Mouse (Mus musculus) heart, embryonic 15.5 days (tissue): Measurements from ENCODE around the gene Kdm2b. TPM values are rescaled to one million over a fixed set of nuclear protein-coding genes. Genes with fewer than 3 reads are reported as not detected.

Source experiments
- ATAC-seq: fragments of 200-750 bp; cut with Nextera tagmentation; replicated peaks from 2 replicates; pipeline ENCODE4 v1.8.0; 2017; ENCODE audit warnings: low read depth, moderate TSS enrichment; ENCODE audit not compliant: insufficient number of reproducible peaks, insufficient read depth, low FRiP score
- H3K27ac ChIP-seq: fragments of 300-500 bp; sonication (generic); 2 replicates; pipeline ENCODE4 v1.5.1; 2015; ENCODE audit warnings: mild to moderate bottlenecking, inconsistent platforms
- H3K27me3 ChIP-seq: fragments of 300-500 bp; sonication (generic); 2 replicates; pipeline ENCODE4 v1.6.1; 2015; ENCODE audit warnings: inconsistent platforms
- H3K36me3 ChIP-seq: fragments of 300-500 bp; sonication (generic); 2 replicates; pipeline ENCODE4 v1.6.1; 2015; ENCODE audit warnings: mild to moderate bottlenecking, inconsistent platforms
- H3K4me1 ChIP-seq: fragments of 300-500 bp; sonication (generic); replicated peaks from 2 replicates; pipeline ENCODE4 v1.6.1; 2015; ENCODE audit warnings: inconsistent platforms
- H3K4me2 ChIP-seq: fragments of 300-500 bp; sonication (generic); 2 replicates; pipeline ENCODE4 v1.6.1; 2015; ENCODE audit warnings: inconsistent platforms, mild to moderate bottlenecking, moderate library complexity
- H3K4me3 ChIP-seq: fragments of 300-500 bp; sonication (generic); 2 replicates; pipeline ENCODE4 v1.5.1; 2015; ENCODE audit warnings: mild to moderate bottlenecking, inconsistent platforms
- H3K9ac ChIP-seq: fragments of 300-500 bp; sonication (generic); 2 replicates; pipeline ENCODE4 v1.6.1; 2015; ENCODE audit warnings: mild to moderate bottlenecking, inconsistent platforms
- H3K9me3 ChIP-seq: fragments of 300-500 bp; sonication (generic); replicated peaks from 2 replicates; pipeline ENCODE4 v1.6.1; 2016; ENCODE audit warnings: inconsistent platforms
- WGBS: fragments of 180-500 bp; shearing (Covaris S2); methylation state at CpG from one replicate; pipeline ENCODE4 v1.1.7; 2015; ENCODE audit warnings: mixed read lengths; 5-methylcytosine and 5-hydroxymethylcytosine counted together
- polyA plus RNA-seq: library from polyadenylated mRNA; unstranded; fragments of >200 nt; fragmentation: Nextera tagmentation; extraction: Ambion mirVana; gene quantifications from 2 replicates; pipeline ENCODE4 v1.2.1, GENCODE M21; 2015

The Kdm2b gene
- 23.9 and 29.0 TPM in 2 replicates for polyA plus RNA-seq

DNA sequence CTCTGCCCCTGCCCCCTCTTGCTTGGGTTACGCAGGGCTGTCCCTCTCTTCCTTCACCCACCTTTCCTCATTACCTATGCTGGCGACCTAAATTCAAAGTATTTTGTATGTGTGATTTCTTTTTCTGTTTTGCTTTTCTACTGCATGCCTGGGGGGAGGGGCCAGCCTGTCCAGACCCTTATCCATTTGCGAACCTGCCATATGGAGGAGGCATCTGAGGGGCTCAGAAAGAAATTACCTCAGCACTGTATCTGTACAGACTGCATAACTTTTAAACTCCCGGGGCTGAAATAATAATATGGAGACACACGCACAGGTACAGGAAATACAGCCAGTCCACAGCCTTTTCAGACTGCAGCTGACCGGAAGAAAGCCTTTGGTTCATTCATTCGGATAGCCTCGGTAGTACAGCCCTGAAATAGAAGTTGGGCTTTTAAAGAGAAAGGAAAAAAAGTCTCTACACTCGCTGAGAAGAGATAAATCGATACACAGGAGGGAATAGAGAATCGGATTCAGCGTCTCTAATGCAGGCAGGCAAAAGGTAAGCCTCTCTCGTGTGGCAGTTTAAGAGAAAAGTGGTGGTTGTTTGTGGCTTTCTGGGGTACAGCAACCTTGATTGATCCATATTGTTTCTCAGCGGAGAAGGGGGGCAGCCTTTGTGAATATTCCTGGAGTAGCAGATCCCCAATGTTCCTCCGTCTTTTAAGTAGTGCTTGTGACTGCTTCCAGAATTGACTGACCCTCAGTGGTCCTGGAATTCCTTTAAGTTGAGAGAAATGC is at the start of gene Kdm2b:
Gene Kdm2b (minus strand): TSS at position 273 of the 780 bp plus-strand sequence.
- ATAC-seq: 0 out of 2 replicates have a peak, but pooled peaks have one; percentile 5
- WGBS: 4% methylated on average over 15 of the region's 15 CpGs
- peak within 1 kb of the TSS; percentile 77 for H3K9ac ChIP-seq
- H3K36me3 ChIP-seq: no peaks in the 10 kb centered on the region
- H3K9me3 ChIP-seq: no peaks in the 10 kb centered on the region
- H3K27ac ChIP-seq: peak within 1 kb of the TSS; percentile 93
- H3K27me3 ChIP-seq: no peaks in the 10 kb centered on the region
- peak within 1 kb of the TSS; percentile 76 for H3K4me3 ChIP-seq
- peaks cover 45% of the 10 kb centered on the region for H3K4me1 ChIP-seq
- H3K4me2 ChIP-seq: peak within 1 kb of the TSS; percentile 96

DNA sequence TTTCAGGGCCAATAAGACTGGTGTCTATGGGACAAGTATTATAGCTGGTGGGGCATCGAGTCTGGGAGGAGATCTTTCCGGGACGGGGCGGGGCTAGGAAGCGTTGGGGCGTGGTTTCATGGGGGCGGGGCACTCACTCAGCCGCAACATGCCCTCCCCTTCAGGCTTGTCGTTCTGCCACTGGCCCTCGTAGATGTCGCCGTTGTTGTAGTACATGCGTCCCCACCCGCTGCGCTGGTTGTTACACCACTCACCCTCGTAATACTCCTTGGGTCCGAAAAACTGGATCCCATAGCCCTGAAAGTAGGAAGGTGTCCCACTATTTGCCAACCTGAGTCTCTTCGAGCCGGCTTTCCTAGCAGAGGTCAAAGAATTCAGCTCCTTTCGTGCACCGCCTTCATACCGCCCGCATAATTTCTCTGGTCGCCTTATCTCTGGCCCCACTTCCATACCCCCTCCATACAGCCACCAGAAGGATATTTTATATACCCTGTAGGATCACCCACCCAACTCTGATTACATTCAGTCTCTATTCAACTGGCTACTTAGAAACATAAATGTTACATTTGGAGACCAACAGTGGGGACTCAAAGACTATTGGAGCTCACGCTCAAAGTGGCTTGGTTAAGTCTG is 49.6 kb upstream of the Kdm2b start:
- Histone ChIP-seq H3K4me1 (peaks cover 22% of the 10 kb centered on the region), H3K9me3 (no peaks in the 10 kb centered on the region), H3K4me3 (peak overlapping the region; percentile 42), H3K27me3 (no peaks in the 10 kb centered on the region), H3K4me2 (peak overlapping the region; percentile 71), H3K36me3 (no peaks in the 10 kb centered on the region), H3K27ac (0 out of 2 replicates have a peak overlapping the region, but pooled peaks have one; percentile 18), H3K9ac (no peak overlapping the region)
- WGBS: 3% methylated on average over 25 of the region's 25 CpGs
- peak; percentile 70 for ATAC-seq

DNA sequence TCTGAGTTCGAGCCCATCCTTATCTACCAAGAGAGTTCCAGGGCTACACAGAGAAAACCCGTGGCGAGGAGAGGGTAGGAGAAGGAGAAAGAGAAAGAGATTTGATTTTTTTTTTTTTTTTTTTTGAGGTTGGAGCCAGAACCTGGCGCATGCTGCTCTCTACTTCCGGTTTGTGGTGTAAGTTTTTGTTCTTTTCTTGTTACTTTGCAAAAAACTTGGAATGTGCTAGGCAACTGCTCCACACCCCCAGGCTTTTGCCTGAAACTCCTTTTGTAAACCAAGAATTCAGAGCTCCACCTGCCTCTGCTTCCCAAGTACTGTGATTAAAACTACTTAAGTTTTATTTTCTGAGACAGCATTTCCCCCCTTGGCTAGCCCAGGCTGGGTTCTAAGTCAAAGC is 48.5 kb upstream of the Kdm2b start:
- Histone ChIP-seq H3K4me2 (no peak overlapping the region), H3K9me3 (no peaks in the 10 kb centered on the region), H3K36me3 (no peaks in the 10 kb centered on the region), H3K27ac (no peak overlapping the region), H3K27me3 (no peaks in the 10 kb centered on the region), H3K9ac (no peak overlapping the region), H3K4me3 (no peak overlapping the region), H3K4me1 (peaks cover 22% of the 10 kb centered on the region)
- no peak for ATAC-seq
- 77% methylated on average over 5 of the region's 5 CpGs for WGBS

DNA sequence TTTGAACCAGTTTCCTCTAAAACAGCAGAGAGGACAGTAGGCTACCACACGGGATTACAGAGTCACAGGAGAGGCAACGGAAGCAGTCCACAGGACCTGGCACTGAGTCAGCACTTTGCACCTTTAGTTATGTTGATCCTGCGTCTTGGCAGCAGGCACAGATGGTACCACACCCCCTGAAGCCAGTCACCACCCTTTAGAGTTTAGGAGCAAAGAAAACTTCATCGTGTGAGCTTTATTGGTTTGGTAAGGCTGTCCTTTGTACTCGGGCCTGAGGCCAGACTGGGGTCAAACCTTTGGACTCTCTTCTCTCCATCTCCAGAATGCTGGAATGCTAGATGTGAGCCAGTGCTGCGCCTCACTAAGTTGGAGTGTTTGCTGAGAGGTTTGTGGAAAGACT is 45.9 kb upstream of the Kdm2b start:
- no peak overlapping the region; the same call in 1 of the 2 replicates for H3K27ac ChIP-seq
- no peaks in the 10 kb centered on the region for H3K9me3 ChIP-seq
- H3K9ac ChIP-seq: no peak overlapping the region
- no peak overlapping the region for H3K4me3 ChIP-seq
- H3K27me3 ChIP-seq: no peaks in the 10 kb centered on the region
- 31% methylated on average over 6 of the region's 6 CpGs for WGBS
- peaks cover 22% of the 10 kb centered on the region for H3K4me1 ChIP-seq
- H3K36me3 ChIP-seq: peaks cover 15% of the 10 kb centered on the region
- no peak for ATAC-seq
- H3K4me2 ChIP-seq: no peak overlapping the region

DNA sequence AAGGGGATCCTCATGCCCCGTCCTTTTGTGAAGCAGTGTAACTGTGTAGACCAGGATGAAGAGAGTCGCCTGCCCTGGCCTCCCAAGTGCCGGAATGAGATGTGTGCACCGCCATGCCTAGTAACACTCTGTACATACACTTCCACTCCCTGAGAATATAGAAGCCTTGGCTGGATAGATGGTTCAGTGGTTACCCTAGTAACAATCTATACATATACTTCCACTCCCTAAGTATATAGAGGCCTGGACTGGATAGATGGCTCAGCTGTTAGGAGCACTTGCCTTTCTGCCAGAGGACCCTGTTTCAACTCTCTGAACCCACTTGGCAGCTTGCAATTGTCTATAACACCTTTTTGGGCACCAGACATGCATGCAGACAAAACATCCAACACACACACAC is 45.5 kb upstream of the Kdm2b start:
- Histone ChIP-seq H3K4me2 (no peak overlapping the region), H3K4me1 (peaks cover 22% of the 10 kb centered on the region), H3K36me3 (peaks cover 18% of the 10 kb centered on the region), H3K9ac (no peak overlapping the region), H3K4me3 (no peak overlapping the region), H3K27me3 (no peaks in the 10 kb centered on the region), H3K9me3 (no peaks in the 10 kb centered on the region), H3K27ac (no peak overlapping the region)
- no peak for ATAC-seq
- 78% methylated on average over 4 of the region's 4 CpGs for WGBS

DNA sequence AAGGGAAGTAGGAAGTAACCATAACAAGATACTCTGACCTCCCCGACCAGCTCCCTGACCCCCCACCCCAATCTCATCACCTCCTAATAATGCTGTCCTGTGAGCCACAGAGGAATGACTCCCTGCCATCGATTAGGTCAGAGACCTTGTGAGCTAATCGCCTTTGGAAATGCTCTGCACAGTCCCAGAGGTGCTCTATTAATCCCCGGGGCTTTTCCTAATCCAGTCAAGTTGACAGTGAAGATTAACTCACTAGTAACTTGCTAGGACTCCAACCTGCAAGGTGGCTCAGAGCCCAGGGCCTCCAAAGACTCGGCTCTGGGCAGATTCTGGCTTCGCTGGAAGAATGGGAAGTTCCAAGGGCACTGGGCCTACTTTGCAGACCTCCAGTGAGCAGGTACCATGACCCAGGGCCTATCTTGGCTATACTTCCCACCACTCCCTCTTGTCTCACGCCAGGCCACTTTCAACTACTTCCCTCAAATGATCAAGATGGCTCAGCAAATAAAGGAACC is 44.1 kb upstream of the Kdm2b start:
- Histone ChIP-seq H3K9me3 (no peaks in the 10 kb centered on the region), H3K4me1 (peaks cover 12% of the 10 kb centered on the region), H3K9ac (no peak overlapping the region), H3K27ac (no peak overlapping the region), H3K4me2 (no peak overlapping the region), H3K27me3 (no peaks in the 10 kb centered on the region), H3K36me3 (peaks cover 27% of the 10 kb centered on the region), H3K4me3 (no peak overlapping the region)
- 68% methylated on average over 7 of the region's 7 CpGs for WGBS
- no peak for ATAC-seq

DNA sequence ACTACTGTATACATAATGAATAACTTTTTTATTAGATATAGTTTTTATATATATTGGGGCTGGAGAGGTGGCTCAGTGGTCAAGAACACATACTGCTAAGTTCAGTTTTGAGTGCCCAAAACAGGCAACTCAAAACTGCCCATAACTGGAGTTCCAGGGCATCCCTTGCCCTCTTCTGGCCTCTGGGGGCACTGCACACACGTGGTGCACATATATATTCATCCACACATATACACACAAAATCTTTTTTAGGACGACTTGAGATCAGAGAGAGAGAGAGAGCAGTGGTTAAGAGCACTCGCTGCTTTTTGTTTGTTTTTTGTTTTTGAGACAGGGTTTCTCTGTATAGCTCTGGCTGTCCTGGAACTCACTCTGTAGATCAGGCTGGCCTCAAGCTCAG is 41.7 kb upstream of the Kdm2b start:
- H3K4me3 ChIP-seq: no peak overlapping the region
- no peaks in the 10 kb centered on the region for H3K27me3 ChIP-seq
- no peak for ATAC-seq
- no peak overlapping the region for H3K4me2 ChIP-seq
- peaks cover 27% of the 10 kb centered on the region for H3K36me3 ChIP-seq
- peaks cover 27% of the 10 kb centered on the region for H3K4me1 ChIP-seq
- 93% methylated on average over 3 of the region's 3 CpGs for WGBS
- H3K27ac ChIP-seq: no peak overlapping the region
- H3K9me3 ChIP-seq: no peaks in the 10 kb centered on the region
- no peak overlapping the region for H3K9ac ChIP-seq

DNA sequence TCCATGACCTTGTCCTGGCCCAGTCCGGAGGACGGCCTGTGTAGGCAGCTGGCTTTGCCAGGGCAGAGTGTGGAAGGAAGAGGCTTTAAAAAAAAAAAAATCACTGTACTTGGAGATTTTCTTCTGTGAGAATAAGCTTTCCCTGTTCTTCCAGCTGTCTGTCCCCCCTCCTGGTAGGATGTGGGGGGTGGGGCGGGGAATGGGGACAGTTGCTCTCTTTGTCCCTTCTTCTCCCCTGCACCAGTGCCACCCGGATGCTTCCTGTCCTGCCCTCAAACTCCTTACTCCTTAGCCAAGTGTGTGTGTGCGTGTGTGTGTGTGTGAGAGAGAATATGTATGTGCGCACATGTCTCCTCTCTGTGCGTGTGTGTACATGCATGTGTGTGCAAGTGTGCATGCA is 40.1 kb upstream of the Kdm2b start:
- Histone ChIP-seq H3K27me3 (no peaks in the 10 kb centered on the region), H3K36me3 (peaks cover 27% of the 10 kb centered on the region), H3K4me1 (peaks cover 21% of the 10 kb centered on the region), H3K27ac (no peak overlapping the region), H3K9me3 (no peaks in the 10 kb centered on the region), H3K4me3 (no peak overlapping the region), H3K4me2 (no peak overlapping the region), H3K9ac (no peak overlapping the region)
- no peak for ATAC-seq
- whole genome bisulfite sequencing: 77% methylated on average over 7 of the region's 7 CpGs

DNA sequence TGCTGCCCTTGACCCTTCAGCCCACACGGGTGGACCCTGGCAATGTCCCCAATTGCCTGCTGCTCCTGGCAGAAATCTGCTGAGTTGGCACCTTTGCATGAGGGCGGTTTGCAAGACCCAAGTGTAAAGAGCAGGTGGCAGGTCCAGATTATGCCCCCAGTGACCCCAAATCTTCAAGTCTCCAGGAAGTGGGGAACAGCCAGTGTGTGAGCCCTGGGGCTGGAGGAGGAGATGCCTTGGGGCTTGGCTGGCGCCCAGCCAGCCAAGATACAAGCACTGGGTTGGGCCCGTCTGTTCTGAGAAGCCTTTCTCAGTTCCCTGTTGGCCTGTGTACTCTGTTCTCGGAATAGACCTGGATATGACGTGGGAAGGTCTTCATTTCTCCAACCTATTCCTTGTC is 37.8 kb upstream of the Kdm2b start:
- H3K9ac ChIP-seq: no peak overlapping the region
- no peak overlapping the region for H3K4me2 ChIP-seq
- H3K27me3 ChIP-seq: no peaks in the 10 kb centered on the region
- H3K4me1 ChIP-seq: peaks cover 28% of the 10 kb centered on the region
- H3K36me3 ChIP-seq: peaks cover 27% of the 10 kb centered on the region
- 0 out of 2 replicates have a peak overlapping the region, but pooled peaks have one; percentile 19 for H3K27ac ChIP-seq
- H3K4me3 ChIP-seq: no peak overlapping the region
- no peaks in the 10 kb centered on the region for H3K9me3 ChIP-seq
- ATAC-seq: peak; percentile 33; the same call in 1 of the 2 replicates
- WGBS: 49% methylated on average over 6 of the region's 6 CpGs

DNA sequence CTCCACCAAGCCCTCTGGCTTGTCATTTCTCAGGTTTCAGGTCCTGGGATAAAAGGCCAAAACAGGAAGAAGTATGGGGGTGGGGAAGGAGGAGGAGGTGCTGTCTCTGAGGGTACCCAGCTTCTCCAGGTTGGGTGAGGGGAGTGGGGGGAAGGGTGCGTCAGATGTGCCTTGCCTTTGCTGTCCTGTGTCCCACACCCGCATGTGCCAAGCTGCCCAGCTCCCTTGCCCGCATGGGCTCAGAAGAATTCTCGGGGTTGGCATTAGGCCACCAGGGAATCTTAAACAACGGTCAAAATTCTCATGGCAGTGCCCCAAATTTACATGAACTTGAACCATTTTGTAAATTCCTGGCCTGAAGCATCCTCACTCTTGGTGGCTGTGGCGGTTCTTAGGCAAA is 36.8 kb upstream of the Kdm2b start:
- Histone ChIP-seq H3K27me3 (no peaks in the 10 kb centered on the region), H3K27ac (no peak overlapping the region), H3K4me3 (no peak overlapping the region), H3K4me1 (peaks cover 28% of the 10 kb centered on the region), H3K4me2 (no peak overlapping the region), H3K9ac (no peak overlapping the region), H3K36me3 (peaks cover 21% of the 10 kb centered on the region), H3K9me3 (no peaks in the 10 kb centered on the region)
- ATAC-seq: no peak
- 60% methylated on average over 6 of the region's 6 CpGs for WGBS

DNA sequence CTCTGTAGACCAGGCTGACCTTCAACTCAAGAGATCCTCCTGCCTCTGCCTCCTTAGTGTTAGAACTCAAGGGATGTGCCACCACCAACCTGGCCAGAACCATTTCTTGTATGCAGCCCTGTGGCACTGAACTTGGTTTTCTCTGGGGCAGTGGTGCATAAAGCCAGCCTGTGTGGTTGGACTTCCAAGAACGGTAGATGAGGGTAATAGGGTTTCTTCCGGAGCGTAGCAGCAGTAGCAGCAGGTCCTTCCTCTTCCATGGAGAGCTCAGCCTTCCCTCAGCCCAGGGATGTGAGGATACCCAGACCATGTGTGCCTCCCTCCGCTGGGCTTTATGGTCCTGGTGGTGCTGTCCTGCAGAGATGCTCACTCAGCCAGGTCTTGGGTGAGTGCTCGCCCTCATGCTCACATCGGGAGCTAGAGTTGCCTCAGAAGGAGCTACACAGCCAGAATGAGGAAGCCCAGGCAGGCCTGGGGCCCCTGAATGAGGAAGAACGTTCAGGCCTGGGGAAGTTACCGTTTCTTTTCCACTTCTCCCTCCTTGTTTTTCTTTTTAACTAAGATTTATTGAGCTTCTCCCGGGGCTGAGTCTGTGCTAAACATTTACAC is 35.4 kb upstream of the Kdm2b start:
- 0 out of 2 replicates have a peak overlapping the region, but pooled peaks have one; percentile 18 for H3K27ac ChIP-seq
- H3K4me3 ChIP-seq: no peak overlapping the region
- H3K4me1 ChIP-seq: peaks cover 32% of the 10 kb centered on the region
- H3K9me3 ChIP-seq: no peaks in the 10 kb centered on the region
- no peak for ATAC-seq
- no peak overlapping the region for H3K9ac ChIP-seq
- H3K4me2 ChIP-seq: no peak overlapping the region
- peaks cover 12% of the 10 kb centered on the region; the same call in 1 of the 2 replicates for H3K36me3 ChIP-seq
- H3K27me3 ChIP-seq: no peaks in the 10 kb centered on the region
- WGBS: 74% methylated on average over 9 of the region's 9 CpGs
